Comparison of ENCODE assay signal across 17 mouse cellular contexts in the genomic region with DNA sequence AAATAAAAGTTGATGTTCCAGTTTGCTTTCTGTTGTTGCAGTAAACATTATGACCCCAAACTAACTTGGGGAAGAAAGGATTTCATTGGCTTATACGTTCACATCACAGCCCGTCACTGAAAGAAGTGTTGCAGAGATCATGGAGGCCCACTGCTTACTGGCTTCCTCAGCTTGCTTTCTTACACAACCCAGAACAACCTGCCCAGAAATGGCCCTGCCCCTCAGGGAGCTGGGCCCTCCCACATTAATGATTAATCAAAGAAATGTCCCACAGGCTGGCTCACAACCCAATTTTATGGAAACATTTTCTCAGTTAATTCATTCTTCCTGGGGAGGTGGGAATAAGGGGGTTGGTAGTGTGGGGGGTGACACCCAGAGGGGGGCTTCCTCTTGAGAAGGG. TPM values are rescaled to one million over a fixed set of nuclear protein-coding genes. Genes with fewer than 3 reads are reported as not detected.
A peak's percentile ranks its signal among the peaks of the same experiment; 100 is the strongest.
DNase-seq lines count a peak whose midpoint lies in the region; ATAC-seq and TF ChIP-seq lines count a peak whose summit lies in the region.
"Had no signal": no experiment of that assay in that cellular context is flagged by ENCODE, and none has a peak within 500 bp of the region (broad histone marks: within the 10 kb centered on the region; RNA-seq: fewer than 3 reads in every experiment).

No protein-coding gene starts in this region.

- no peak overlapping the region for H3K27ac ChIP-seq in midbrain, embryonic 11.5 days (ENCODE audit: low read depth, low read length)
- no peak overlapping the region for H3K27ac ChIP-seq in midbrain, postnatal 0 days (ENCODE audit: low read depth, low read length)
- H3K27ac ChIP-seq: embryonic facial prominence, embryonic 12.5 days; heart, embryonic 10.5 days; liver, embryonic 14.5 days; neural tube, embryonic 12.5 days had no signal

- H3K9ac ChIP-seq in midbrain, embryonic 11.5 days (ENCODE audit: low read length): no peak overlapping the region
- H3K9ac ChIP-seq in midbrain, postnatal 0 days (replicated peaks; ENCODE audit: low read length, poor library complexity, severe bottlenecking): no peak overlapping the region
- H3K9ac ChIP-seq: embryonic facial prominence, embryonic 12.5 days; liver, embryonic 14.5 days; neural tube, embryonic 12.5 days had no signal

- no peaks in the 10 kb centered on the region for H3K9me3 ChIP-seq in midbrain, embryonic 11.5 days (ENCODE audit: control insufficient read depth, low read length)
- H3K9me3 ChIP-seq in midbrain, postnatal 0 days (ENCODE audit: low read length): no peaks in the 10 kb centered on the region
- H3K9me3 ChIP-seq: embryonic facial prominence, embryonic 12.5 days; heart, embryonic 10.5 days; neural tube, embryonic 12.5 days had no signal

- ATAC-seq in midbrain, embryonic 11.5 days (ENCODE audit: low FRiP score): no peak
- no peak for ATAC-seq in midbrain, postnatal 0 days (ENCODE audit: low FRiP score)
- ATAC-seq: activated CD4-positive, CD25-positive, alpha-beta regulatory T cell, adult 4 months; midbrain, embryonic 16.5 days had no signal

- 93% methylated on average over 2 of the region's 2 CpGs for WGBS in midbrain, embryonic 11.5 days
- 95% methylated on average over 2 of the region's 2 CpGs for WGBS in midbrain, postnatal 0 days

- no peaks in the 10 kb centered on the region for H3K4me1 ChIP-seq in midbrain, embryonic 11.5 days (ENCODE audit: control insufficient read depth, insufficient read depth, low read length)
- H3K4me1 ChIP-seq in midbrain, postnatal 0 days (ENCODE audit: insufficient read depth, low read length): no peaks in the 10 kb centered on the region
- H3K4me1 ChIP-seq: embryonic facial prominence, embryonic 12.5 days; heart, embryonic 10.5 days; neural tube, embryonic 12.5 days had no signal

- H3K36me3 ChIP-seq in midbrain, embryonic 11.5 days (ENCODE audit: control insufficient read depth, insufficient read depth, low read length): peaks cover 4% of the 10 kb centered on the region; the same call in 1 of the 2 replicates
- peaks cover 50% of the 10 kb centered on the region for H3K36me3 ChIP-seq in midbrain, postnatal 0 days (ENCODE audit: insufficient read depth, low read length)

- no peaks in the 10 kb centered on the region for H3K27me3 ChIP-seq in midbrain, embryonic 11.5 days (ENCODE audit: control insufficient read depth, insufficient read depth, low read length)
- no peaks in the 10 kb centered on the region for H3K27me3 ChIP-seq in midbrain, postnatal 0 days (ENCODE audit: insufficient read depth, low read length)
- H3K27me3 ChIP-seq: embryonic facial prominence, embryonic 12.5 days; neural tube, embryonic 12.5 days had no signal

- H3K4me3 ChIP-seq in midbrain, embryonic 11.5 days (ENCODE audit: low read depth, low read length): no peak overlapping the region
- H3K4me3 ChIP-seq in midbrain, postnatal 0 days (ENCODE audit: low read depth, low read length): no peak overlapping the region
- H3K4me3 ChIP-seq: embryonic facial prominence, embryonic 12.5 days; heart, embryonic 10.5 days; neural tube, embryonic 12.5 days had no signal

- H3K4me2 ChIP-seq in midbrain, embryonic 11.5 days: no peak overlapping the region
- no peak overlapping the region for H3K4me2 ChIP-seq in midbrain, postnatal 0 days (ENCODE audit: low read depth, low read length, poor library complexity, severe bottlenecking)
- H3K4me2 ChIP-seq: embryonic facial prominence, embryonic 12.5 days; neural tube, embryonic 12.5 days had no signal

- TF ChIP-seq CTCF in midbrain, postnatal 0 days (IDR thresholded peaks at IDR 0.05): no peak

- peak; percentile 54 for DNase-seq in adrenal gland, postnatal 14 days
- no peak for DNase-seq in adrenal gland, adult 2 months
- peak; percentile 10 for DNase-seq in midbrain, embryonic 11.5 days (ENCODE audit: low spot score, missing footprints)
- DNase-seq in midbrain, postnatal 0 days (ENCODE audit: low spot score): no peak
- peak; percentile 60 to 82 for DNase-seq in kidney, postnatal 25 days
- no peak for DNase-seq in right cerebral cortex, postnatal 10 days (ENCODE audit: low spot score in 2 of 2)
- DNase-seq in layer of hippocampus, adult 9-10 months (ENCODE audit: low spot score): no peak
- DNase-seq in frontal cortex, postnatal 25 days (ENCODE audit: low spot score in 2 of 2): no peak
- DNase-seq: cerebellum, adult 18-20 months; gastrocnemius, postnatal 36 days; heart, postnatal 36 days had no signal

RNA-seq across cellular contexts. Expression of gene Txndc5, which starts 13.2 kb away (rescaled TPM):
- 124 and 125 TPM in 2 replicates for total RNA-seq in adrenal gland, postnatal 14 days (2021)
- total RNA-seq in adrenal gland, adult 2 months (2021): 100 to 1,000 TPM; 150 to 169 TPM
- 299 and 338 TPM in 2 replicates for polyA plus RNA-seq in adrenal gland, adult 2 months (2012; rRNA removed)
- 120 and 125 TPM in 2 replicates for polyA plus RNA-seq in midbrain, embryonic 11.5 days (2014; fragmentation: Nextera tagmentation; extraction: Ambion mirVana)
- 89.6 and 92.6 TPM in 2 replicates for total RNA-seq in midbrain, postnatal 0 days (2014; rRNA removed)
- 80.0 and 80.7 TPM in 2 replicates for polyA plus RNA-seq in midbrain, postnatal 0 days (2015; fragmentation: Nextera tagmentation; extraction: Ambion mirVana)

Comparison
In these comparisons a context has a peak if more than half of its experiments do, and no peak if none do; other contexts are left out.
1. DNase-seq: peak in adrenal gland, postnatal 14 days (single experiment), midbrain, embryonic 11.5 days (single experiment) and kidney, postnatal 25 days (2 of 2); none in adrenal gland, adult 2 months (single experiment), midbrain, postnatal 0 days (single experiment), right cerebral cortex, postnatal 10 days (0 of 2), layer of hippocampus, adult 9-10 months (single experiment) and frontal cortex, postnatal 25 days (0 of 2).